Mouse (Mus musculus) embryonic facial prominence, embryonic 15.5 days (tissue): ENCODE measurements at regions not wholly inside any gene's neighbourhood (a gene's known extent, or its start where the extent isn't known, plus 50 kb on each side); places are given as distances from the start of the nearest gene placed in this dataset.
A peak's percentile ranks its signal among the peaks of the same experiment; 100 is the strongest.
"Not testable (repeated sequence)": the region's sequence is repeated elsewhere in the genome, so short reads cannot be mapped to it uniquely, and the experiment has no call there.

ENCODE experiments used
- ATAC-seq: fragments of 200-750 bp; cut with Nextera tagmentation; 2 replicates; pipeline ENCODE4 v1.8.0; 2017; ENCODE audit warnings: low read depth, moderate TSS enrichment; ENCODE audit not compliant: insufficient number of reproducible peaks, low FRiP score, low TSS enrichment
- H3K27ac ChIP-seq: fragments of 300-500 bp; sonication (generic); replicated peaks from 2 replicates; pipeline ENCODE4 v1.5.1; 2015; ENCODE audit warnings: mild to moderate bottlenecking, inconsistent platforms
- H3K27me3 ChIP-seq: fragments of 300-500 bp; sonication (generic); 2 replicates; pipeline ENCODE4 v1.6.1; 2015; ENCODE audit warnings: inconsistent platforms
- H3K36me3 ChIP-seq: fragments of 300-500 bp; sonication (generic); 2 replicates; pipeline ENCODE4 v1.6.1; 2015; ENCODE audit warnings: mild to moderate bottlenecking, inconsistent platforms
- H3K4me1 ChIP-seq: fragments of 300-500 bp; sonication (generic); 2 replicates; pipeline ENCODE4 v1.6.1; 2015; ENCODE audit warnings: inconsistent platforms
- H3K4me2 ChIP-seq: fragments of 300-500 bp; sonication (generic); replicated peaks from 2 replicates; pipeline ENCODE4 v1.6.1; 2015; ENCODE audit warnings: mild to moderate bottlenecking, inconsistent platforms
- H3K4me3 ChIP-seq: fragments of 300-500 bp; sonication (generic); replicated peaks from 2 replicates; pipeline ENCODE4 v1.5.1; 2015; ENCODE audit warnings: mild to moderate bottlenecking, inconsistent platforms
- H3K9ac ChIP-seq: fragments of 300-500 bp; sonication (generic); 2 replicates; pipeline ENCODE4 v1.6.1; 2015; ENCODE audit warnings: inconsistent platforms
- H3K9me3 ChIP-seq: fragments of 300-500 bp; sonication (generic); replicated peaks from 2 replicates; pipeline ENCODE4 v1.6.1; 2016; ENCODE audit warnings: inconsistent platforms
- WGBS: fragments of 180-500 bp; shearing (Covaris S2); methylation state at CpG from one replicate; pipeline ENCODE4 v1.1.7; 2015; 5-methylcytosine and 5-hydroxymethylcytosine counted together

- Histone ChIP-seq H3K9ac (no peak overlapping the region), H3K9me3 (no peaks in the 10 kb centered on the region), H3K27ac (no peak overlapping the region), H3K27me3 (no peaks in the 10 kb centered on the region), H3K4me3 (no peak overlapping the region), H3K36me3 (no peaks in the 10 kb centered on the region), H3K4me2 (no peak overlapping the region), H3K4me1 (no peaks in the 10 kb centered on the region)
- ATAC-seq: no peak
- WGBS: 26% methylated on average over 5 of the region's 6 CpGs
These were observed 173.4 kb upstream of the Myt1l start for GRCm38 (mm10) chr12:29354816-29355215.

DNA sequence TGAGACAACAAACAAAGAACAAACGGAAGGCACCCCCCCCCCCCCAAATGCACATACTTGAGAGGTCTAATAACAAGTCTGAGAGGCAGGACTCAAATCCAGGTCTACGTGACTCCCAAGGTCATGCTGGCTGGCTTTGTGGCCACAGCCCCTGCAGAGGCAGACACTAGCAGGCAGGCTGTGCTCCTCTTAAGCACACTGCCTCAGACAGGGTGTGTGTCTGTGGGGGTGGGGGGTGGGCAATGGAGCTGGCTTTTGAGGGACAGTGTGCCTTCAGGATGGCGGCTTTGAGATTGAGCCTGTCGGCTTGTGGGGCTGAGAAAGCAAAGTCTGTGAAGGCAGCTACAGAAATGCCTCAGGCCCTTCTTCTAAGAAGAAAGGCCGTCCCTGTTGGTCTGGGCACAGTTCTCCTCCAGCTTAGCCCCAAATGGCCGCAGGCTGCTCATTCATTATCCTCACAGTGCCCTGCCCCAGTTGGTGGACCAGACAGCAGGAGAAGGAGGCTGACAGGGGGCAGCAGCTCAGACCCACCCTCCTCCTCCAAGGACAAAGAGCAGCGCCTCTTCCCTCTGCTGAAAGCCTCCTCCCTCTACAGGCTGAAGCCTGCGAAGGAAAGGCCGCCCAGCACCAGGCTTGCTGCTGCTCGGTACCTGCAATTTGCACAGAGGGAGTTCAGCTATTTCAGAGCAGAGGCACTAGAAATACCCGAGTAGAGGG is 171.3 kb upstream of the Myt1l start:
- Histone ChIP-seq H3K9ac (no peak overlapping the region), H3K4me2 (no peak overlapping the region), H3K27me3 (no peaks in the 10 kb centered on the region), H3K4me1 (no peaks in the 10 kb centered on the region), H3K36me3 (no peaks in the 10 kb centered on the region), H3K27ac (no peak overlapping the region), H3K9me3 (no peaks in the 10 kb centered on the region), H3K4me3 (no peak overlapping the region)
- 17% methylated on average over 11 of the region's 11 CpGs for WGBS
- ATAC-seq: no peak

- no peaks in the 10 kb centered on the region for H3K4me1 ChIP-seq
- no peak overlapping the region for H3K27ac ChIP-seq
These were observed 166.9 kb upstream of the Myt1l start for GRCm38 (mm10) chr12:29361236-29361635.

DNA sequence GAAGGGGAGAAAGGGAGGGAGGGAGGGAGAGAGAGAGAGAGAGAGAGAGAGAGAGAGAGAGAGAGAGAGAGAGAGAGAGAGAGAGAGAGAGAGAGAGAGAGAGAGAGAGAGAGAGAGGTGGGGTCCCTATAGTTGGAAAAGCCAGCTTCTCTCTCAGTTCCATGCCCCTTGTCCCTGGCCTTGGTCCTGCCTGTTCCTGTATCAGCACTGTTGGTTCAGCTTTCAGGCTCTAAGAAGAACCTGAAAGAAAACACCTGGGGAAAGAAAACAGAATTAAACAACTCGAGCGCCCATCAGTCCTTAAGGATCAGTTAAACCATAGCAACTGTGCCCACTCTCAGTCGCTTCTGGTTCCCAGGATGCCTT is 160.5 kb upstream of the Myt1l start:
- H3K27me3 ChIP-seq, H3K4me1 ChIP-seq, H3K9me3 ChIP-seq, ATAC-seq, H3K36me3 ChIP-seq, H3K27ac ChIP-seq, H3K4me3 ChIP-seq, H3K9ac ChIP-seq: not testable (repeated sequence)
- WGBS: 22% methylated on average over 3 of the region's 3 CpGs
- H3K4me2 ChIP-seq: peak overlapping the region; percentile 42

More at GRCm38 (mm10) chr12:29361236-29361635, 166.9 kb upstream of the Myt1l start:
- Histone ChIP-seq H3K36me3 (no peaks in the 10 kb centered on the region), H3K4me3 (no peak overlapping the region), H3K9me3 (no peaks in the 10 kb centered on the region), H3K9ac (no peak overlapping the region), H3K4me2 (no peak overlapping the region), H3K27me3 (no peaks in the 10 kb centered on the region)
- no peak for ATAC-seq
- WGBS: 88% methylated on average over 6 of the region's 6 CpGs

GRCm38 (mm10) chr12:29368107-29368819 is 159.9 kb upstream of the Myt1l start:
- H3K9ac ChIP-seq: no peak overlapping the region
- 13% methylated on average over 19 of the region's 19 CpGs for WGBS
- peaks cover 5% of the 10 kb centered on the region for H3K4me1 ChIP-seq
- no peaks in the 10 kb centered on the region for H3K36me3 ChIP-seq
- no peaks in the 10 kb centered on the region for H3K27me3 ChIP-seq
- ATAC-seq: 0 out of 2 replicates have a peak, but pooled peaks have one; percentile 63
- H3K27ac ChIP-seq: no peak overlapping the region
- H3K4me2 ChIP-seq: peak overlapping the region; percentile 42
- H3K9me3 ChIP-seq: no peaks in the 10 kb centered on the region
- peak overlapping the region; percentile 14 for H3K4me3 ChIP-seq

- ATAC-seq: no peak
- Histone ChIP-seq H3K4me3 (peak overlapping the region; percentile 14; the same call in 1 of the 2 replicates), H3K27ac (no peak overlapping the region), H3K9ac (no peak overlapping the region), H3K9me3 (no peaks in the 10 kb centered on the region), H3K4me1 (peaks cover 5% of the 10 kb centered on the region), H3K4me2 (peak overlapping the region; percentile 42), H3K27me3 (no peaks in the 10 kb centered on the region), H3K36me3 (no peaks in the 10 kb centered on the region)
- WGBS: 45% methylated on average over 5 of the region's 5 CpGs
These were observed 159.4 kb upstream of the Myt1l start for GRCm38 (mm10) chr12:29368820-29369175.

DNA sequence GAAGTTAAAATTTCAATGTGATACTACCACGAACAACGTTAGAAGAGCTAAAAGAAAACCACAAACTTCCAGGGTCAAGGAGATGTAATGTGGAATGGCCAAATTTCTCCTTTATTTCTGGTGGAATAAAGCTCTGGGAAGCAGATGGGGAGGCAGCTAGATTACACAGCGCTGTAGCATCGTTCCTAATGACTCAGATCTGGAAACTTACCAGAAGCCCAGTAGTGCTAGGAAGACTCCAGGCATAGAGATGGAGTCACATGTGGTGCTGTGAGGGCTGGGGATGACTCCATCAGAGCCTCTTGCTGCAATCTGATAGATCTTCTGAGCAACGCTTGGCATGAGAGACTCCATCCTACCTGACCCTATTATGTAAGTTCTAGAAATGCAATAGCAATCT is 136.4 kb upstream of the Myt1l start:
- WGBS: 68% methylated on average over 5 of the region's 5 CpGs
- no peaks in the 10 kb centered on the region for H3K9me3 ChIP-seq
- H3K36me3 ChIP-seq: no peaks in the 10 kb centered on the region
- H3K27ac ChIP-seq: no peak overlapping the region
- H3K4me3 ChIP-seq: no peak overlapping the region
- H3K27me3 ChIP-seq: no peaks in the 10 kb centered on the region
- H3K9ac ChIP-seq: no peak overlapping the region
- no peak overlapping the region for H3K4me2 ChIP-seq
- ATAC-seq: no peak
- no peaks in the 10 kb centered on the region for H3K4me1 ChIP-seq

GRCm38 (mm10) chr12:29394271-29394670 is 133.9 kb upstream of the Myt1l start:
- ATAC-seq: no peak
- H3K4me2 ChIP-seq: no peak overlapping the region
- no peaks in the 10 kb centered on the region for H3K9me3 ChIP-seq
- WGBS: 41% methylated on average over 1 of the region's 1 CpGs
- H3K27ac ChIP-seq: no peak overlapping the region
- no peaks in the 10 kb centered on the region for H3K4me1 ChIP-seq
- no peak overlapping the region for H3K4me3 ChIP-seq
- no peaks in the 10 kb centered on the region for H3K36me3 ChIP-seq
- no peaks in the 10 kb centered on the region for H3K27me3 ChIP-seq
- H3K9ac ChIP-seq: no peak overlapping the region

DNA sequence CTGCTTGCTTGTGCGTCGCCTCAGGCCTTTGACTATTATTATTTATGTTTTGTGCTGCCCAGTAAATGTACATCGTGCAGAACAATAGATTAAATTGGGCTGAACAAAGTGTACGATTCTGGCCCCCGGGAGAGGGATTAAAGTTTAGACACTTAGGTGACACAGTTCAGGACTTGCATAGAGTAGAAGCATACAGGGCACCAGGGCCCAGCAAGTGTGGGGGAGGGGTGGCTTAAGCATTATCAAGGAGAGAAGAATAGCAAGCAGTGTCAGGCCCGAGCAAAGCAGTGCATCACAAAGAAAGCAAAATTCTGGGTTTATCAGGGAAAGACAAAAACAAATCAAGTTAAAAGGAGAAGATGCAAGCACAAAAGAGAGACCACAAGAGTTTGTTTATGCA is 133.3 kb upstream of the Myt1l start:
- no peak overlapping the region for H3K4me2 ChIP-seq
- 52% methylated on average over 6 of the region's 6 CpGs for WGBS
- no peak for ATAC-seq

DNA sequence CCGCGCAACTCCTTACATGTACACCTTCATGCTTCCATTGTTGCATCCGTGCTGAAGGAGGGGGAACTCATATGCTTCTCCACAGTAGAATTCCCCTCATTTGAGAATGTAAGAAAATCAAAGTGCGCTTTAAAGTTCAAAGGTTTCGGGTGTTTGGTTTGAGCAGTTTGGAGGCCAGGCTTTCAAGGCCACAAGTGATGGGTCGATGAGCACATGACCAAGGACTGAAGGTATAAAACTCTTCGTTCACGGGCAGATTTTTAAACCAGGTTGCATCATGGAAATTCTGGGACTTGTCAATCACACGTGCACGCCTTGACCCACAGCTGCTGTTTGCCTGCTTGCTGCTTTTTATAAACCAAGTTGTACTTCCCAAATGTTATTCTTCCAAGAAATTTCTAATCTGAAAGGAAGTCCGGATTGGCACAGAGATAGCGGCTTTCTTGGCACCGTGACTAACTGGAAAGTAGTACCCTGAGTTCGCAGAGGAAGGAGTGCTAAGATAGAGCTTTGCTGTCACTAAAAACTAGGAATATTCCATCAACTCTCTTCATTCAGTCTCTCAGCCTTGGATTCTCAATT is 132.7 kb upstream of the Myt1l start:
- 76% methylated on average over 14 of the region's 14 CpGs for WGBS
- no peak overlapping the region for H3K4me2 ChIP-seq
- H3K27ac ChIP-seq: no peak overlapping the region
- no peak overlapping the region for H3K4me3 ChIP-seq
- H3K36me3 ChIP-seq: no peaks in the 10 kb centered on the region
- H3K4me1 ChIP-seq: no peaks in the 10 kb centered on the region
- H3K9me3 ChIP-seq: no peaks in the 10 kb centered on the region
- H3K27me3 ChIP-seq: no peaks in the 10 kb centered on the region
- H3K9ac ChIP-seq: no peak overlapping the region
- no peak for ATAC-seq

More for the DNA sequence above, 133.3 kb upstream of the Myt1l start:
- no peak overlapping the region for H3K4me3 ChIP-seq
- no peak overlapping the region for H3K27ac ChIP-seq
- H3K36me3 ChIP-seq: no peaks in the 10 kb centered on the region
- no peaks in the 10 kb centered on the region for H3K27me3 ChIP-seq
- H3K9me3 ChIP-seq: no peaks in the 10 kb centered on the region
- no peaks in the 10 kb centered on the region for H3K4me1 ChIP-seq
- no peak overlapping the region for H3K9ac ChIP-seq

DNA sequence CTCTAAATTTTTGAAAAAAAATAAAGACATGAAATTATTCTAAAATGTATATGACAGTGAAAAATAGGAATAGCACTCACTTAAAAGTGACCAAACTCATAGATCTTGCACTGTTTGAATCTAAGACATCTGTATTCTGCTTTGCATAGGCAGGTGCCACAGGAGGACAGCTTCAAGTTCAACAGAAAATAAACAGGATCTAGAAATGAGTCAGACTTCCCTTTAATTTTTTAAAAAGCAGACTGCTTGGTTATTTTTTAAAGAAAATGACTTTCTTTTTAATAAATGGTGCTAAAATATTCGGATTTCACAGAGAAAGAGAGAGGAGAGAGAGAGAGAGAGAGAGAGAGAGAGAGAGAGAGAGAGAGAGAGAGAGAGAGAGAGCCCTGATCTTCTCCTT is 123.8 kb upstream of the Myt1l start:
- Histone ChIP-seq H3K27me3 (no peaks in the 10 kb centered on the region), H3K4me3 (no peak overlapping the region), H3K4me2 (no peak overlapping the region), H3K27ac (no peak overlapping the region), H3K4me1 (no peaks in the 10 kb centered on the region), H3K36me3 (no peaks in the 10 kb centered on the region), H3K9ac (no peak overlapping the region), H3K9me3 (no peaks in the 10 kb centered on the region)
- WGBS: 35% methylated on average over 1 of the region's 1 CpGs
- ATAC-seq: no peak
